Mouse (Mus musculus) heart, embryonic 13.5 days (tissue): ENCODE measurements at regions not wholly inside any gene's neighbourhood (a gene's known extent, or its start where the extent isn't known, plus 50 kb on each side); places are given as distances from the start of the nearest gene placed in this dataset.

Experiments
- ATAC-seq: fragments of 200-750 bp; cut with Nextera tagmentation; 2 replicates; pipeline ENCODE4 v1.8.0; 2017; ENCODE audit warnings: moderate TSS enrichment; ENCODE audit not compliant: insufficient number of reproducible peaks, low FRiP score, low TSS enrichment; ENCODE audit errors: extremely low read depth
- H3K27ac ChIP-seq: fragments of 300-500 bp; sonication (generic); replicated peaks from 2 replicates; pipeline ENCODE4 v1.5.1; 2015; ENCODE audit warnings: moderate library complexity, mild to moderate bottlenecking, inconsistent platforms
- H3K27me3 ChIP-seq: fragments of 300-500 bp; sonication (generic); replicated peaks from 2 replicates; pipeline ENCODE4 v1.6.1; 2015; ENCODE audit warnings: mild to moderate bottlenecking, inconsistent platforms
- H3K36me3 ChIP-seq: fragments of 300-500 bp; sonication (generic); 2 replicates; pipeline ENCODE4 v1.6.1; 2015; ENCODE audit warnings: mild to moderate bottlenecking, inconsistent platforms
- H3K4me1 ChIP-seq: fragments of 300-500 bp; sonication (generic); 2 replicates; pipeline ENCODE4 v1.6.1; 2015; ENCODE audit warnings: inconsistent platforms
- H3K4me2 ChIP-seq: fragments of 300-500 bp; sonication (generic); 2 replicates; pipeline ENCODE4 v1.6.1; 2015; ENCODE audit warnings: inconsistent platforms, mild to moderate bottlenecking, moderate library complexity
- H3K4me3 ChIP-seq: fragments of 300-500 bp; sonication (generic); 2 replicates; pipeline ENCODE4 v1.5.1; 2015; ENCODE audit warnings: moderate library complexity, mild to moderate bottlenecking, inconsistent platforms
- H3K9ac ChIP-seq: fragments of 300-500 bp; sonication (generic); 2 replicates; pipeline ENCODE4 v1.6.1; 2015; ENCODE audit warnings: inconsistent platforms, mild to moderate bottlenecking, moderate library complexity
- H3K9me3 ChIP-seq: fragments of 300-500 bp; sonication (generic); 2 replicates; pipeline ENCODE4 v1.6.1; 2016; ENCODE audit warnings: inconsistent platforms
- WGBS: fragments of 180-500 bp; shearing (Covaris S2); methylation state at CpG from one replicate; pipeline ENCODE4 v1.1.7; 2015; ENCODE audit warnings: mixed read lengths; 5-methylcytosine and 5-hydroxymethylcytosine counted together

DNA sequence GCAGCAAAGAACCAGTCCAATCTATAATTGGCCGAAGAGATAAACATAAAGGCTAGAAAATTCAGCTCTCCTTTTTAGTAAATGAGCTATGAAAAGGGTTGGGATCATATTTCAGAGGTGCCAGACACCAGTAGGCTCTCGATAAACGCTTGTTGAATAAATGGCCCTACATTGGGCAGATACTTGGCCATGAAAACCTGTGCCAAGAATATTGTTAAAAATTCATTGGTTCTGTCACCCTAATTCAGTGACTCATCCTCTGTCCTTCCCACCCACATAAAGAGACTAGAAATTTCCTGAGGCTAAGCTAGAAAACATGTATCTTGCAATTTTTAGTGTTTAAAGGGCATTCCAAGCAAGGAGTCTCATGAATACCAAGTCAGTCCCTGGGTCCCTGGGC is 224.3 kb upstream of the Spaca1 start:
- Histone ChIP-seq H3K9me3 (no peaks in the 10 kb centered on the region), H3K27ac (no peak overlapping the region), H3K36me3 (no peaks in the 10 kb centered on the region), H3K4me3 (no peak overlapping the region), H3K9ac (no peak overlapping the region), H3K4me1 (peaks cover 3% of the 10 kb centered on the region; the same call in 1 of the 2 replicates), H3K4me2 (no peak overlapping the region), H3K27me3 (no peaks in the 10 kb centered on the region)
- WGBS = 54% methylated on average over 3 of the region's 3 CpGs
- ATAC-seq = no peak

DNA sequence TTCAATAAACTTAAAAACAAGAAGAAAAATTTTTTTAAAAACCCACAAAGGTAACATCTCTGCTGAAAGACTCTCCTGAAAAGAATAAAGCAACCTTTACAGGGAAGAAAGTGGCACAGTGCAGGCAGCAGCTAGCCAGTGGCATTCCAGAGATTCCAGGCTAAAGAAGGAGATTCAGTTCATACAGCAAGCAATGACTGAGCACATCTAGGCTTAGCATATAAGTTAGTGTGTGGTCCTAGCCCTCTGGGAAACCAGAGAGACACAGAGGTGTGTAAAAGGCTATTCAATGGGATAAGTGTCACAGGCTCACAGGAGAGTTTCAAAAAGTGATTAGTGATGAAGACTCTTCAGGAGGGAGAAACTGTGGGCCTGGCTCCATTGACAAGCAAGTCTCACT is 225.4 kb upstream of the Spaca1 start:
- ATAC-seq = no peak
- no peaks in the 10 kb centered on the region for H3K9me3 ChIP-seq
- H3K27me3 ChIP-seq = no peaks in the 10 kb centered on the region
- no peak overlapping the region for H3K27ac ChIP-seq
- H3K4me1 ChIP-seq = peaks cover 3% of the 10 kb centered on the region; the same call in 1 of the 2 replicates
- H3K9ac ChIP-seq = no peak overlapping the region
- H3K4me3 ChIP-seq = no peak overlapping the region
- H3K36me3 ChIP-seq = no peaks in the 10 kb centered on the region
- no peak overlapping the region for H3K4me2 ChIP-seq

DNA sequence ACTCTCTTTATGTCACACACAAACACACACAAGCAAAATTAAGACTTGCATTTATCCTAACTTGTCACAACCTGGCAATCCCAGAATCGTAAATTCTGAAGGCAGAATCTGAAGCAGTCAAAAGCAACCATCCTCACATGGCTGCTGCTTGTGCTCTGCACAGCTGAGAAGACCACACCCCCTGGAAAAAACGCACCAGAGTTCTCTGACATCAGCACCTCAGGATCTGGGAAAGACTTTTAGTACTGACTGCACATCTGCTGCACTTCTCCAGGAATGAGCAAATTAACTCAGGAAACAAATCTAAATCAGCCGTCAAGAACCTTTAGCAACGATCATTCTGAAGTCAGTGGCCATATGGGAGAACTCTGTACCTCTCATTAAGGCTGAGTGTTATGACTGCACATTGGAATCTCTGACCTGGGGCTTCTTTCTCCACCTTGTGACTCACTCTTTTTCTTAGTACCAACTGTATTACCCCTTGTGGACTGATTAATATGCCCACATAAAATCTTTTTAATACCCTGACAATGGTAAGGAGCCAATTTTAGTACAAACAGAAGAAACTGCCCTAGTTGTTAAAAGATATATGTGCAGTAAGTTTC is 248.1 kb upstream of the Akirin2 start:
- H3K27me3 ChIP-seq = no peaks in the 10 kb centered on the region; the same call in 1 of the 2 replicates
- no peak overlapping the region for H3K4me3 ChIP-seq
- H3K36me3 ChIP-seq = no peaks in the 10 kb centered on the region
- WGBS = 55% methylated on average over 4 of the region's 4 CpGs
- no peak overlapping the region for H3K27ac ChIP-seq
- no peak for ATAC-seq
- no peak overlapping the region for H3K9ac ChIP-seq
- H3K4me1 ChIP-seq = no peaks in the 10 kb centered on the region
- H3K9me3 ChIP-seq = no peaks in the 10 kb centered on the region
- H3K4me2 ChIP-seq = no peak overlapping the region

GRCm38 (mm10) chr4:34308921-34309563 is 241.7 kb upstream of the Akirin2 start:
- WGBS = 73% methylated on average over 8 of the region's 8 CpGs

GRCm38 (mm10) chr4:34310061-34310642 is 240.6 kb upstream of the Akirin2 start:
- ATAC-seq = no peak
- H3K9ac ChIP-seq = no peak overlapping the region
- H3K27ac ChIP-seq = no peak overlapping the region
- 56% methylated on average over 5 of the region's 5 CpGs for WGBS
- H3K4me2 ChIP-seq = no peak overlapping the region
- no peaks in the 10 kb centered on the region for H3K36me3 ChIP-seq
- no peak overlapping the region for H3K4me3 ChIP-seq
- no peaks in the 10 kb centered on the region for H3K4me1 ChIP-seq
- H3K27me3 ChIP-seq = no peaks in the 10 kb centered on the region
- H3K9me3 ChIP-seq = no peaks in the 10 kb centered on the region

More at GRCm38 (mm10) chr4:34308921-34309563, 241.7 kb upstream of the Akirin2 start:
- Histone ChIP-seq H3K27me3 (no peaks in the 10 kb centered on the region), H3K4me2 (no peak overlapping the region), H3K9me3 (no peaks in the 10 kb centered on the region), H3K4me1 (no peaks in the 10 kb centered on the region), H3K9ac (no peak overlapping the region), H3K4me3 (no peak overlapping the region), H3K36me3 (no peaks in the 10 kb centered on the region), H3K27ac (no peak overlapping the region)
- ATAC-seq = no peak

GRCm38 (mm10) chr4:34315848-34316247 is 234.9 kb upstream of the Akirin2 start:
- Histone ChIP-seq H3K9me3 (no peaks in the 10 kb centered on the region), H3K4me2 (no peak overlapping the region), H3K36me3 (no peaks in the 10 kb centered on the region), H3K9ac (no peak overlapping the region), H3K4me1 (no peaks in the 10 kb centered on the region), H3K4me3 (no peak overlapping the region), H3K27ac (no peak overlapping the region), H3K27me3 (no peaks in the 10 kb centered on the region)
- no peak for ATAC-seq
- 60% methylated on average over 5 of the region's 5 CpGs for WGBS

- no peak overlapping the region for H3K4me3 ChIP-seq
- no peaks in the 10 kb centered on the region for H3K9me3 ChIP-seq
- H3K4me2 ChIP-seq = no peak overlapping the region
- 51% methylated on average over 3 of the region's 3 CpGs for WGBS
- peaks cover 11% of the 10 kb centered on the region for H3K4me1 ChIP-seq
- H3K9ac ChIP-seq = no peak overlapping the region
- H3K27ac ChIP-seq = no peak overlapping the region
- H3K27me3 ChIP-seq = 0 out of 2 replicates have a peak, but pooled peaks cover 3% of the 10 kb centered on the region
- no peak for ATAC-seq
- no peaks in the 10 kb centered on the region for H3K36me3 ChIP-seq
Measured at GRCm38 (mm10) chr4:34322841-34323240, 227.9 kb upstream of the Akirin2 start.

DNA sequence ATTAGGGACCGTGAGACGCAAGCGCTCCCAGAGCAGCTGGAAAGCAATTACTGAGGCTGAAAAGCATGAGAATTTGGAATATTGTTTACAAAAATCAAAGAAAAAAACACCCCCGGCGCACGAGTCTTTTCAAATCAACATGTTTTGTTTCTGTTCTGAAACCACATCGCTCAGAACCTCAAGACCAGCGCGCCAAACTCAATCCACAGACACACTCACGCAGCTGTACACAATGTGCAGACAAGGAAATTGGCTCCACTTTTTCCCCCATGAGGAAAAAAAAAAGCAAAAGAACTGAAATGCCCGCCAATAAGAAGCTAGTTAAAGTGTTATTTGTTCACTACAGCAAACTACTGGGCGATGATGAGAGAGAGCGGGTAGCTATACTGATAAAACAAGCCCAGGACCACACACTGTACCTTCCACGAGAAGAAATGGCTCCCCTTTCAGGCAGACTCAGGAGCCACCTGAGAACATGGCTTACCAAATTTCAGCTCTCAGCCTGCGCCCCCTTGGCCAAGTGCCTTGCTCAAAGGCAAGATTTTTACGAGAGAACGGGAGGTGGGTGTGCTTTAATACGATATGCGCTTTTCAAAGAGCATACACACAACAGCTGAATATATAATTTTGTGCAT is 222.5 kb upstream of the Akirin2 start:
- ATAC-seq = no peak
- Histone ChIP-seq H3K36me3 (no peaks in the 10 kb centered on the region), H3K4me1 (peaks cover 13% of the 10 kb centered on the region), H3K4me3 (no peak overlapping the region), H3K27ac (no peak overlapping the region), H3K9me3 (no peaks in the 10 kb centered on the region), H3K9ac (no peak overlapping the region), H3K4me2 (peak overlapping the region; percentile 37), H3K27me3 (no peaks in the 10 kb centered on the region)
- 62% methylated on average over 19 of the region's 19 CpGs for WGBS

- no peak for ATAC-seq
- Histone ChIP-seq H3K27ac (no peak overlapping the region), H3K27me3 (0 out of 2 replicates have a peak, but pooled peaks cover 2% of the 10 kb centered on the region), H3K36me3 (no peaks in the 10 kb centered on the region), H3K4me1 (peaks cover 14% of the 10 kb centered on the region), H3K9ac (peak overlapping the region; percentile 19; the same call in 1 of the 2 replicates), H3K4me3 (peak overlapping the region; percentile 27), H3K9me3 (peaks cover 2% of the 10 kb centered on the region; the same call in 1 of the 2 replicates), H3K4me2 (peak overlapping the region; percentile 65)
- 28% methylated on average over 14 of the region's 14 CpGs for WGBS
Measured at GRCm38 (mm10) chr4:34336971-34337797, 213.6 kb upstream of the Akirin2 start.

- Histone ChIP-seq H3K9ac (no peak overlapping the region), H3K4me1 (peaks cover 14% of the 10 kb centered on the region), H3K4me2 (peak overlapping the region; percentile 65), H3K27me3 (0 out of 2 replicates have a peak, but pooled peaks cover 2% of the 10 kb centered on the region), H3K27ac (no peak overlapping the region), H3K4me3 (peak overlapping the region; percentile 27), H3K9me3 (peaks cover 2% of the 10 kb centered on the region; the same call in 1 of the 2 replicates), H3K36me3 (no peaks in the 10 kb centered on the region)
- 51% methylated on average over 13 of the region's 13 CpGs for WGBS
- no peak for ATAC-seq
Measured at GRCm38 (mm10) chr4:34337852-34338251, 212.9 kb upstream of the Akirin2 start.

DNA sequence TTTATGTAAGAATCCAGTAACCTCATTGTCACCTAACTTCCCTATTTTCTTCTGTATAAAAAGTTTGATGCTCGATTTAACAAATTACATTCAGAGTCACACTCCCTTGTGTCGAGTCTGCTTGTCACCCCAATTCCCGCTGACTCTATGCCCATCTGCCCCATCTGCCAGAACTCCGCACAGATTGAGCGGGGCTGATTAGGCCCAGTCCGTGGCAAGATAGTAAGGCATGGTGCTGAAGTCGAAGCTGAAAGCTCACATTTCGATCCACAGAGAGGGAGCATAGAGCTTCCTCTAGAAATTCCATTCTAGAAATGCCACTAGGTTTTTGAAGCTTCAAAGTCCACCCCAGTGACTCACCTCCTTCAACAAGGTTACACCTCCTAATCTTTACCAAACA is 210.7 kb upstream of the Akirin2 start:
- H3K4me3 ChIP-seq = no peak overlapping the region
- 86% methylated on average over 8 of the region's 8 CpGs for WGBS
- ATAC-seq = no peak
- H3K4me2 ChIP-seq = no peak overlapping the region
- H3K27ac ChIP-seq = no peak overlapping the region
- peaks cover 2% of the 10 kb centered on the region; the same call in 1 of the 2 replicates for H3K9me3 ChIP-seq
- H3K36me3 ChIP-seq = no peaks in the 10 kb centered on the region
- 0 out of 2 replicates have a peak, but pooled peaks cover 2% of the 10 kb centered on the region for H3K27me3 ChIP-seq
- peaks cover 14% of the 10 kb centered on the region for H3K4me1 ChIP-seq
- H3K9ac ChIP-seq = no peak overlapping the region
